Mouse (Mus musculus) left cerebral cortex, postnatal 10 days (tissue): ENCODE measurements at regions not wholly inside any gene's neighbourhood (a gene's known extent, or its start where the extent isn't known, plus 50 kb on each side); places are given as distances from the start of the nearest gene placed in this dataset.

ENCODE experiments used
- DNase-seq, 2 experiments: peaks; one replicate each; pipeline ENCODE4 v3.0.0; 2021 to 2022; ENCODE audit warnings: low spot score in 2 of 2, mixed read lengths in 1 of 2; ENCODE audit errors: extremely low spot score in 1 of 2
- intact Hi-C: fragments of 180-260 bp; cut with DNase I; formaldehyde crosslinking; loops from one replicate; pipeline ENCODE4 v1.15.1; 2025

GRCm38 (mm10) chr3:156353841-156354473 lies 207.6 kb upstream of the Negr1 start:
- no peak for DNase-seq
- intact Hi-C loops, result no loop called here

DNA sequence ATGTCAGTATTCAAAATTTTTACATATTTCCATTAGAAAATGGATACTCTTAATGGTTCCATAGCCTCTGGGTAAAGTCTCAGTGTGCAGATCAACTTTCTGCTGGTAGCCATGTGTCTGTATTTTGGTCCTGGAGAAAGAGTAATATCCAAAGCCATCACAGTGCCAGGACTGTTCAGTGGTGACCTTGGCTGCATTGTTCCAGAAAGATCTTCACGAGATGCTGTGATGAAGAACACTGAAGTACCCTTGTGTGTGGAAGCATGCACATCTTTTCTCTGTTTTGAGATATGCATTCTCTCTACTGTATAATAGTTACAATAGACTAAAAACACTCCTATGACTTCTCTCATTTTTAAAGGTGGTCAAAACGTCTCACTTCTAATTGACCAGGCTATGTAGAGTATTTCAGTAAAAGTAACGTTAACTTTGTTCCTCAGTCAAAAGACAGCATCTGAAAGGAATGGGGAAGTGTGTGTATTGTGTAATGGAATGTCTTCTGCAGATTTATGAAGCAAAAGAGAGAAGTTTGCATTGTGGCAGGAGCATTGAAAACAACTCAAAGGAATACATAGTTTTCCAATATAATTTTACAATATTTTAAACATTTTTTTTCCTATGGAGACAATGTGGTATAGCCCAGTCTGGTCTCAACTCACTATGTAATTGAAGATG lies 192.8 kb upstream of the Negr1 start:
- intact Hi-C loops, result no loop called here
- no peak for DNase-seq

- intact Hi-C loops, result no loop called here
- no peak for DNase-seq
These were observed 184.9 kb upstream of the Negr1 start for GRCm38 (mm10) chr3:156376717-156377116.

- intact Hi-C loops, result no loop called here
- peak in 1 of 2 experiments; percentile 3 for DNase-seq
These were observed 178.7 kb upstream of the Negr1 start for GRCm38 (mm10) chr3:156382919-156383318.

DNA sequence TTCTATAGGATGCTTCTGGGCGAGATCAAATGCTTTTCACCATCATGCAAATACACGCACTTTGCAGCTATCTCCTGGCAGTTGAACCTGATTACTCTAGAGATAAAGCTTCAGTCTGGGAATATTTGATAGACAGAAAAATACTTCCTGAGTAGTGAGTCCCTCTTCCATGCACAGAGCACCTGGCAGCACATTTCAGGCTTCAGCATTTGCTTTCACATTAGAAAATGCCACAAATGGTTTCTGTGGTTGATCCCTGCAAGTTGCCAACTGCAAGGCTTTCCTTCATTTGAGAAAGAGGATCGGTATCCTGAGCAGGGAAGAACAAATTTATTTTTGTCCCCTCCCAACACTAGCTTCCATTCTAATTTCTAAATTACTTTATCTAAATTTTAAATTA lies 155.5 kb upstream of the Negr1 start:
- intact Hi-C loops, result no loop called here
- no peak for DNase-seq

- intact Hi-C loops, result no loop called here
- DNase-seq, result no peak
These were observed 154.5 kb upstream of the Negr1 start for GRCm38 (mm10) chr3:156407112-156407511.

- DNase-seq, result no peak
- intact Hi-C loops, result no loop called here
These were observed 151.5 kb upstream of the Negr1 start for GRCm38 (mm10) chr3:156410126-156410525.

- DNase-seq, result no peak
- intact Hi-C loops, result no loop called here
These were observed 148.8 kb upstream of the Negr1 start for GRCm38 (mm10) chr3:156412757-156413156.

DNA sequence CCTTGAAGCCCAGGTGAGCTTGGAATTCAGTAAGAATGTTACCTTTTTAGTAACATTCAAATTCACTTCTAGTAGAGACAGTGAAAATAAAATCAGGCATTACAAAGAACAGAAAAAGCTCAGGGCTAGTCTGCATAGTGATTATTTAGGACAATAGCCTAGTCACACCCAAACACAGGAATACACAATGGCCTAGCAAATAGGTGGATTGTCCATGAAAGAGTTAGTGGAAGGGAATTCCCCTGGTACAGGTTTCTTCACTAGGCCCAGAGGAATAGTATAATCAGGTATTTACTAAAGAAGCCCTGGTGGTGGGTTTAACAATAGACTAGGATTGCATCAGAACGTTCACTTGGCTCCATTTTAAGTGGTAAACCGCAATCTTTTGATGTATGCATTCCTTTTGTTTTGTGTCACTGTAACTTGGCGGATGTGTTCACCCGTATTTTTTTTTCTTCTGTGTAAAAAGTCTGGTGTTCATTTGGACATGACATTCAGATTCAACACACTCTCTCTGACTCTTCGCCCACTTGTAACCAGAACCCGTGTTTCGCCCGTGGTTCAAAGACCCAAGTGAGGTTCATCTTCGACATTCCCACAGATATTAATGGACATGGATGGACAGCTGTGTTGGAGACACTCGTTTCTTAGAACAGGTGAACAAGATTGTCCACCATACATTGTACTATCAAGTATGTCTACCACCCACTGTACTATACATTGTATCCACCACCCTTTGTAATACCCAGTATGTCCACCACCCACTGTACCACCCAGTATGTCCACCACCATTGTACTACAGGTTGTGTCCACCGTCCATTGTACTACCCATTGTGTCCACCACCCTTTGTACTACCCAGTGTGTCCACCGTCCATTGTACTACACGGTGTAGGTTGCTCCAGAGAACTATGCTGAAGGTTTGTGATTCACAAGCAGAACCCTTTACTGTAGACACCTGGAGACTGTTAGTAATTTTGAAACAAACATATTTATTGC lies 146.9 kb upstream of the Negr1 start:
- intact Hi-C loops, result no loop called here
- no peak for DNase-seq

DNA sequence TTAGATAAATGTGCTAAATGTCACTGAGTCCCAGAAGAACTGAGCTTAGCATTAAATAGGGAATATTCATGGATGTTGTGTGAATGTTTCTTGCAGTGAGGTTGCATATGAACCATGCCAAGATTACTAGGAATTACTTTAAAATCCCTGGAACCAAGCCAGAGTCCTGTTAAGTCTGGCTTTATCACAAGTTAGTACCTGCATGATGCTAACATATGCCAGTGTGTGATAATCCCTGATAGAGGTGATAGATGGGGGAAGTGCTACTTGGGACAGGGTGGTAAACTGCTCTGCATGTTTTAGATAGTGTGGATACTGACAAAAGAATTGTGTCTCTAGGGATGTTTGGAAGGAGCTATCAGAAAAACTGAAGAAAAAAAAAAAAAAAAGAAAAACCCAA lies 143.5 kb upstream of the Negr1 start:
- intact Hi-C loops, result no loop called here

DNA sequence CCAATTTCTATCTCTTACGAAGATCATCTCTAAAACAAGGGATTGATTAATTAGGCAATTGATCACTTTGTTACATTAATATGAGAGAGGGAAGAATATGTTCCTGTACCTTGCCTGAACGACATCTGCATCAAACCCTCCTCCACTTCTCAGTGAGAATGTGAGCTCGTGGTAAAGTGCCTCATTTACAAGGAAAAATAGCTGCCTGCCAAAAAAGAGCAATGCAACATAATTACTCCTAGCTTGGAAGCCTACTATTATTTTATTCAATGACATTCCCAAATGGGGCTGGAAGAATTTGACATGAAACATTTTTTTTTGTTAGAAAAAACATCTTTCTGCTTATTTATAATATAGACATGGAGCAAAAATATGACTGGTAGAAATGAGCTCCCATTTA lies 138.5 kb upstream of the Negr1 start:
- no peak for DNase-seq
- intact Hi-C loops, result no loop called here

More for the DNA sequence above, 143.5 kb upstream of the Negr1 start:
- no peak for DNase-seq

DNA sequence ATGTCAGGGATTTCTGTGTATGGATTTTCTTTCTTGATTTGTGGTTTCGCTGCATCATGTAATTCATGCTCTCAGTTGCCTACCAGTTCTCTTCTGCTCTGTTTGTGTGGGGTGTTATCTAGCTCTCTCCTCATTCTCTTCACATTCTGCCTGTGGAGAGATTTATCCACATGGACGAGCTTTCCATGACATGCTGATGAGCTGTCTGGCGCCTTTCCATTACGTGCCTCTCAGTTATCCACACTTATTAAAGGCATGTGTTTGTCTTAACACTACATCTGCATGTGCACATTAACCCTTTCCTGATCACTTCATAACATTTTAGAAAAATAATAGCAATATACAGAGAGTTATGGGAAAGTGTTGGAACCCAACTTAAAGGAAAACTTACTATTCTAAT lies 106.6 kb upstream of the Negr1 start:
- intact Hi-C loops, result no loop called here
- DNase-seq, result no peak

GRCm38 (mm10) chr3:156463299-156463698 lies 98.3 kb upstream of the Negr1 start:
- DNase-seq, result no peak
- intact Hi-C loops, result no loop called here

DNA sequence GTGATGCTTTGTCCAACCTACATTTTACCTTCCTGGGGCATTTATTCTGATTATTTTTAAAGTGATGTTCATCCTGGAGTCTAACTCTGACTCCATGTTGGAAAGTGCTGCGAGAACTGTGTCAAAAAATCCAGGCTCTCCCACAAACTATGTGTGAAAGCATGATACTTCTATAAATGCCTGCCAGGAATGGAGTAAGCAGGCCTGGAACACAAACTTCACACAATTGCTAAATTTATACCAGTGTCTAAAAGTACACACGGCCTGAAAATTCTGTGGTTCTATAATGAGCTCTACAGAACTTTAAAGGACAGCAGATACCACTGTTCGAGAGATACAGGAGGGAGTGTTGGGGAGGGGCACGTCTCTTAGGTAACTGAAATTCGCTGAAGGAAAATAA lies 96.0 kb upstream of the Negr1 start:
- peak in 1 of 2 experiments; percentile 30 for DNase-seq
- intact Hi-C loops, result no loop called here

GRCm38 (mm10) chr3:156472665-156473064 lies 88.9 kb upstream of the Negr1 start:
- intact Hi-C loops, result no loop called here

More at GRCm38 (mm10) chr3:156472665-156473064, 88.9 kb upstream of the Negr1 start:
- no peak for DNase-seq
